Mouse (Mus musculus) embryonic facial prominence, embryonic 13.5 days (tissue): Measurements from ENCODE around the gene Cbx7. TPM values are rescaled to one million over a fixed set of nuclear protein-coding genes. Genes with fewer than 3 reads are reported as not detected.

ENCODE experiments used
- ATAC-seq: fragments of 200-750 bp; cut with Nextera tagmentation; 2 replicates; pipeline ENCODE4 v1.8.0; 2017; ENCODE audit warnings: low read depth; ENCODE audit not compliant: insufficient number of reproducible peaks, insufficient read depth, low FRiP score, low TSS enrichment
- H3K27ac ChIP-seq: fragments of 300-500 bp; sonication (generic); 2 replicates; pipeline ENCODE4 v1.5.1; 2015; ENCODE audit warnings: moderate library complexity, mild to moderate bottlenecking, inconsistent platforms
- H3K27me3 ChIP-seq: fragments of 300-500 bp; sonication (generic); 2 replicates; pipeline ENCODE4 v1.6.1; 2015; ENCODE audit warnings: mild to moderate bottlenecking, inconsistent platforms
- H3K36me3 ChIP-seq: fragments of 300-500 bp; sonication (generic); 2 replicates; pipeline ENCODE4 v1.6.1; 2015; ENCODE audit warnings: mild to moderate bottlenecking, inconsistent platforms
- H3K4me1 ChIP-seq: fragments of 300-500 bp; sonication (generic); 2 replicates; pipeline ENCODE4 v1.6.1; 2015; ENCODE audit warnings: inconsistent platforms
- H3K4me2 ChIP-seq: fragments of 300-500 bp; sonication (generic); 2 replicates; pipeline ENCODE4 v1.6.1; 2015; ENCODE audit warnings: moderate library complexity, mild to moderate bottlenecking, inconsistent platforms
- H3K4me3 ChIP-seq: fragments of 300-500 bp; sonication (generic); 2 replicates; pipeline ENCODE4 v1.5.1; 2015; ENCODE audit warnings: mild to moderate bottlenecking, inconsistent platforms
- H3K9ac ChIP-seq: fragments of 300-500 bp; sonication (generic); 2 replicates; pipeline ENCODE4 v1.6.1; 2015; ENCODE audit warnings: mild to moderate bottlenecking, inconsistent platforms
- H3K9me3 ChIP-seq: fragments of 300-500 bp; sonication (generic); 2 replicates; pipeline ENCODE4 v1.6.1; 2016; ENCODE audit warnings: inconsistent platforms
- WGBS: fragments of 180-500 bp; shearing (Covaris S2); methylation state at CpG from one replicate; pipeline ENCODE4 v1.1.7; 2015; ENCODE audit warnings: mixed read lengths; 5-methylcytosine and 5-hydroxymethylcytosine counted together
- polyA plus RNA-seq: library from polyadenylated mRNA; unstranded; fragments of >200 nt; fragmentation: Nextera tagmentation; extraction: Ambion mirVana; gene quantifications from 2 replicates; pipeline ENCODE4 v1.2.1, GENCODE M21; 2015

Cbx7 gene
- 2.5 and 2.9 TPM in 2 replicates for polyA plus RNA-seq

DNA sequence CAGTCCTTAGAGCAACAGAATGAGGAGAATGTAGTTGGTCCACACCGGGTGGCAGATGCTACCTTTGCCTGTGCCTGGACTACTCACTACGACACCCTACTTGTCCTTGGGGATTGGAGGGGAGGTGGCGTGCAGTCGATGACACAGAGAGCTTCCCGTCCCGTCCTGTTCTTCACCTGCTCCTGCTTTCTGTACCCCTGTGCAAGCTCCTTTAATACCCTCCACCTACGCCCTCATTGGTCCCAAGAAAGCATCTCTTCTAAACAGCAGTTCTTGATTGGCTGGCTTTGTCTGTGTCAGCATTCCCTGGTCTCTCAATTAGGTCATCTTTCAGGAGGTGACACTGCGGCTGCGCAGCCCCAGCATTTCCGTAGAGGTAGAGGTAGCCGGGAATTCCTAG, at the start of gene Cbx7:
Cbx7 (minus strand) TSS at position 180 of the 400 bp plus-strand sequence.
- ATAC-seq = no peak
- 90% methylated on average over 11 of the region's 11 CpGs for WGBS
- Histone ChIP-seq H3K4me3 (no peak within 1 kb of the TSS), H3K9ac (no peak within 1 kb of the TSS), H3K27me3 (no peaks in the 10 kb centered on the region), H3K4me2 (no peak within 1 kb of the TSS), H3K36me3 (no peaks in the 10 kb centered on the region), H3K9me3 (no peaks in the 10 kb centered on the region), H3K27ac (no peak within 1 kb of the TSS), H3K4me1 (no peaks in the 10 kb centered on the region)

- Histone ChIP-seq H3K4me1 (peaks cover 13% of the 10 kb centered on the region), H3K27me3 (peaks cover 31% of the 10 kb centered on the region), H3K9me3 (no peaks in the 10 kb centered on the region), H3K4me3 (no peak overlapping the region), H3K36me3 (no peaks in the 10 kb centered on the region), H3K27ac (no peak overlapping the region), H3K4me2 (no peak overlapping the region), H3K9ac (no peak overlapping the region)
- WGBS = 66% methylated on average over 4 of the region's 4 CpGs
- no peak for ATAC-seq
Observed at GRCm38 (mm10) chr15:80020516-80020915, 49.6 kb upstream of the Cbx7 start.

DNA sequence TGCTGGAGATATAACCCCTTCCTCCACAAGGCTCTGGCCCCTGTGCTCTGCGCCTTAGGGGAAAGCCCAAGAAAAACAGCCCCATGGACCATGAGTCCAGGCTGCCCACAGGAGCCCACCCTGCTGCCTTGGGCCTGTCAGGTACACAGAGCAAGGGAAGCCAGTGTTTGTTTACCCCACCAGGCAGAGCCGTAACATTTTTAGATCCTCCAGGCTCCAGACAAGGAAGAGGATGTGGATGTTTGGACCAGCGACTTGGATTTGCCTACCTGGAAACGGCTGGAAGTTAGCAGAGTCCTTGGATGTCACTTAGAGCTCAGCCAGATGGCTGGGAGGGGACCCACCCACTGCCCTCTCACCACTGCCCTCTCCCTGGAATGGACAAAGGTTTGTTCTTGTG, 48.7 kb upstream of the Cbx7 start:
- no peak overlapping the region for H3K4me3 ChIP-seq
- H3K4me2 ChIP-seq = no peak overlapping the region
- no peak overlapping the region for H3K9ac ChIP-seq
- 44% methylated on average over 4 of the region's 4 CpGs for WGBS
- no peaks in the 10 kb centered on the region for H3K9me3 ChIP-seq
- no peak for ATAC-seq
- H3K36me3 ChIP-seq = no peaks in the 10 kb centered on the region
- H3K27me3 ChIP-seq = peaks cover 40% of the 10 kb centered on the region
- H3K27ac ChIP-seq = no peak overlapping the region
- H3K4me1 ChIP-seq = peaks cover 11% of the 10 kb centered on the region

DNA sequence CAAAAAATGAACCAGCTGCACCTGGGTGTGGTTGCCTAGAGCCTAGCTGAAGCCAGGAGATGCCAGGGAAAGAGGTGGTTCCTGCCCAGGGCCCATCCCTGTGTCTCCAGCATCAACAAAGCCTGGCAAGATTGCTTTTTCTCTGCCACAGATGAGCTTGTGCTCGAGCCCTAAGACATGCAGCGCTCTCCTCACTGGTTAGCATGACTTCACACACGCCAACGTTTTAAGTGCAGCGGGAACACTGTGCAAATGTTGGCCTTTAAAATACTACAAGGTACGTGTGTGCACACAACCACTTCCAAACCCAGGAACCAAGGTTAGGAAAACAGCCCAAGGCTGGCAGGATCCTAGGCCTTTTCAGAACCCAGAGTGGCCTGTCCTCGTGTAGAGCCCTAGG, 48.3 kb upstream of the Cbx7 start:
- Histone ChIP-seq H3K4me1 (peaks cover 11% of the 10 kb centered on the region), H3K9me3 (no peaks in the 10 kb centered on the region), H3K4me2 (no peak overlapping the region), H3K27ac (no peak overlapping the region), H3K9ac (no peak overlapping the region), H3K4me3 (no peak overlapping the region), H3K27me3 (peaks cover 44% of the 10 kb centered on the region), H3K36me3 (no peaks in the 10 kb centered on the region)
- 78% methylated on average over 7 of the region's 7 CpGs for WGBS
- no peak for ATAC-seq

DNA sequence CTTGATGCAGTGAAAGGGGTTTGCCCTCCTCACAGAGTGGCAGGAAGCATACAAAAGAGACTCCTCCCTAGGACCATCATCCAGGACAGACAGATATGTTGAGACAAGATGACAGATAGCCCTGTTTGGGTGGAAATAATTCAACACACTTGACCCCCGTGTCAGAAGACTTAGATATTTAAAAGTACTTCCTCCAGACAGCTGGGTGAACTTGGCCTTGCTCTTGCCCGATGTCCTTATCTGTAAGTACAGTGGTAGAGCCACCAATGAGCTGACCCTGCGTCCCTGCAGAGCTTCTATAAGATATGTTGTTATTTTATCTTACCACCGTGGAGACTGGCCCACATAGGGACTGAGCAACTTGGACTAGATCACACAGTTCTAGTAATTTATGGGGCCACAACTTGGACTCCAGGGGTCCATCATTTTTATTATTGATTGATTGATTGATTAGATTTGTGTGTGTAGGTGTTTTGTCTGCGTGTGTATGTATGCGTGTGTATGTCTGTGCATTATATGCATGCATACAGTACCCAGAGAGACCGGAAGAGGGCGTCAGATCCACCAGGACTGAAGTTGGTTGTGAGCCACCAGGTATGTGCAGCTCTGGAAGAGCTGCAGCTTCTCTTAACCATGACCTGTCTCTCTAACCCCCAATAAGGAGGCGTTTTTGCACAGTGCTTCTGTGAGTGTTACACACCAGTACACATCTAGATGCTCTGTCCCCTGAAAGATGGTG, 45.8 kb upstream of the Cbx7 start:
- H3K36me3 ChIP-seq = no peaks in the 10 kb centered on the region
- H3K27me3 ChIP-seq = peaks cover 69% of the 10 kb centered on the region
- H3K4me3 ChIP-seq = no peak overlapping the region
- H3K4me2 ChIP-seq = no peak overlapping the region
- no peaks in the 10 kb centered on the region for H3K9me3 ChIP-seq
- H3K9ac ChIP-seq = no peak overlapping the region
- WGBS = 87% methylated on average over 9 of the region's 9 CpGs
- H3K4me1 ChIP-seq = peaks cover 34% of the 10 kb centered on the region
- no peak overlapping the region for H3K27ac ChIP-seq
- no peak for ATAC-seq

DNA sequence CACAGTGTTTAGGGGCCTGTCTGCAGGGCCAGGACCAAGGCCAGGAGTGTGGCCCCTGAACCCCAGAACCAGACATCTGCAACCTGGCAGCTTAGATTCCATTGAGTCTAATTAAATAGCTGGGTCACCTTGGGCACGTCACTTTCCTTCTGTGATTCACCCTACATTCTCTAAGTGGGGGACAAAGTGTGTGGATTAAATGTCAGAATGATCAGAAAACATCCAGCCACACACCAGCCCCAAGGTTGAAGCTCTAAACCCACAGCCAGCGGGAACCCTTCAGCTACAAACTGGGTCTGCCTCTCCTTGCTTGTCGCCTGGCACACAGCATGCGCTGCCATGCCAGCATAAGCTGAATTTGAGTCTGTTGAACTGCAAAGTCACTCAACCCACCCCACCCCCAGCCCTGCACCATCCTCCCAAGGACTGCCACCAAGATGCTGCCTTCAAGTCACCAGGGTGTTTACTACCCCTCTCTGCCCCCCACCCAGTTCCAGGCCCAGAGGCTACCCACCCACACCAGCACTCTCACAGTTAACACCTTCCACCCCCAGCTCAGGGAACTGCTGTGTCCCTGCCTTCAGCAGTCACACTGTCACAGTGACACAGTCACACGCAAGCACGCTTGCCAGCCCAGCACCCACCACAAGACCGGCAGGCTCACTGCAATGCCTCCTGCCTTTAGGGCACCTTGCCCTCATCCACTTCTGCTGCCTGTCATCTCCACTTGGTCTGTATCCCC, 44.5 kb upstream of the Cbx7 start:
- Histone ChIP-seq H3K36me3 (no peaks in the 10 kb centered on the region), H3K4me2 (peak overlapping the region; percentile 98), H3K4me3 (peak overlapping the region; percentile 60; the same call in 1 of the 2 replicates), H3K9ac (no peak overlapping the region), H3K27ac (no peak overlapping the region), H3K27me3 (peaks cover 83% of the 10 kb centered on the region), H3K9me3 (no peaks in the 10 kb centered on the region), H3K4me1 (peaks cover 35% of the 10 kb centered on the region)
- whole genome bisulfite sequencing = 54% methylated on average over 7 of the region's 7 CpGs
- ATAC-seq = no peak

DNA sequence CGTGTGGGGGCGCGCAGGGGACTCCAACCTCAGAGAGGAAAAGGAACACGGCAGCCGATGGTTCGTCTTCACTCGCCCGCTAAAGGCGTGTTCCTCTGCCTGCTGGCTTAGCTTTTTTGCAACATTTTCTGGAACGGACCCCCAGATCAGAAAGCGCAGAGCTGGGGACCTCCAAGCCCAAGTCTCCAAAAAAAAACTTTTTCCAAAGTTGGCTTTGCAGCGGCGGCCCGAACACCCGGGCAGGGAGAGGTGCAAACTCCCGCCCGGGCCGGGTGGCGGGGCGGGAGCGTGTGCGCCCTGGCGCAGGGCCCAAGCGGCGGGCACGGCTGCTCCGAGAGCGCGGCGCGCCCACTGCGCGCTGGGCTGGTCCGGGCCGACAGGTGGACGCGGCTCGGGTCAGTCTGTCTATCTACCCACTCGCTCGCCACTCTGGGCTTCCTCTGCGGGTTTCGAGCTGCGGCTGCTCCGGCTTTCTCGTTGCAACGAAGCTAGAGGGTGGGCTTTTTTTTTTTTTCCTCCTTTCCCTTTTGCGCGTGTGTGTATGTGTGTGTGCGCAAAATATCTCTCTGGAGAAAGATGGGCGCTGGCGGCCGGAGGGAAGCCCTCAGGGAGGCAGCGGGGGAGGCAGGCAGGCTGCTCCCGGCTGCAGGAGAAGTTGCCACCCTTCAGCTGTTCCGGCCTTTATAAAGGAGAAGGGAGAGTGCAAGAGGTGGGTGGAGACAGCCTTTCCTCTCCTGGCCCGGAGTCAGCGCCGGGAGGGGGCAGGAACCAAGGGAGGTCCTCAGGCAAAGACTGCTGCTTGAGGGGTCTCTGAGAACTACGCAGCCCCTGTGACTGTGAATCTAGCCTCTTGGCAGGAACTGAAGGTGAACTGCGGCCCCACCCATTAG, 43.6 kb upstream of the Cbx7 start, which contains the start of gene Pdgfb:
Pdgfb (minus strand) TSS at position 657 of the 890 bp plus-strand sequence.
- WGBS = under 1% methylated on average over 59 of the region's 60 CpGs
- peak within 1 kb of the TSS; percentile 73 for H3K9ac ChIP-seq
- peaks cover 37% of the 10 kb centered on the region for H3K4me1 ChIP-seq
- no peaks in the 10 kb centered on the region for H3K9me3 ChIP-seq
- ATAC-seq = no peak
- peak within 1 kb of the TSS; percentile 60 for H3K4me3 ChIP-seq
- H3K4me2 ChIP-seq = peak within 1 kb of the TSS; percentile 98
- no peak within 1 kb of the TSS for H3K27ac ChIP-seq
- peaks cover 83% of the 10 kb centered on the region for H3K27me3 ChIP-seq
- no peaks in the 10 kb centered on the region for H3K36me3 ChIP-seq

GRCm38 (mm10) chr15:80014031-80014320, 43.1 kb upstream of the Cbx7 start:
- under 1% methylated on average over 27 of the region's 37 CpGs for WGBS
- H3K4me2 ChIP-seq = peak overlapping the region; percentile 98
- peaks cover 37% of the 10 kb centered on the region for H3K4me1 ChIP-seq

DNA sequence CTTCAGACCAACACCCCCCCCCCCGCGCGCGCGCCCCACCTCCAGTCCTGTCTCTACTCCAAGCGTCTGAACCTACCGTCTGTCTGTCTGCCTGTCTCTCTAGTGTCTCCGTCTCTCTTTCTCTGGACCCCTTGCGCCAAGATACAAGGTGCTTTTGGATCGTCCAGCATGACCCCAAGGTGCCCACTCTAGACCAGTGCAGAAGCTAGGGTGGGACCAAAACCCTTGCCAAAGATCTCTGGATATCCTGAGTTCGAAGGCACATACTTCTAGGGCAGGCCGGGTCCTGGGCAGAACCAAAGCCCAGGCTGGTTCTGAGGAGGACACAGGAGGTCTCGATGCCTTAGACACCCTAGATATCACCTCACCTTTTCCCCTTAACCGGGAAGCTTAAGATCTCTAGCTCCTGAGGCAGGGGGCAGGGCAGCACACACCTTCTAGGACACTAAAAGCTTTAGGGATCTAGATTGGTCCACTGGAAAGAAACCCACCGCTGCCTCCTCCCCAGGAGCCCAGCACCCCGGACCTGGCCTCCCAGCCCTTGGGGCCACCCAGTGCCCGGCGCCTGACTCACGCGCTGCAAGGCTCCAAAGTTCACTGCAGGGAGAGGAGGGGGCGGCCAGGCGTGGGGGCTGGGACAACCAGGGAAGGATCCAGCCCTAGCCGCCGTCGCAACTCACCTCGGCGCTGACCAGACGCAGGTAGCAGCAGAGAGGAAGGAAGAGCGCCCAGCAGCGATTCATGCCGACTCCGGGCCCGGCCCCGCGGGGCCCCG, 42.5 kb upstream of the Cbx7 start:
- Histone ChIP-seq H3K36me3 (no peaks in the 10 kb centered on the region), H3K9me3 (no peaks in the 10 kb centered on the region), H3K4me1 (peaks cover 37% of the 10 kb centered on the region), H3K9ac (peak overlapping the region; percentile 73), H3K4me3 (peak overlapping the region; percentile 60), H3K4me2 (peak overlapping the region; percentile 98), H3K27ac (no peak overlapping the region), H3K27me3 (peaks cover 92% of the 10 kb centered on the region)
- ATAC-seq = no peak
- WGBS = 1% methylated on average over 34 of the region's 36 CpGs

More at GRCm38 (mm10) chr15:80014031-80014320, 43.1 kb upstream of the Cbx7 start:
- Histone ChIP-seq H3K27me3 (peaks cover 87% of the 10 kb centered on the region), H3K9ac (peak overlapping the region; percentile 73), H3K4me3 (peak overlapping the region; percentile 60), H3K9me3 (no peaks in the 10 kb centered on the region), H3K36me3 (no peaks in the 10 kb centered on the region), H3K27ac (no peak overlapping the region)
- ATAC-seq = no peak

- Histone ChIP-seq H3K4me1 (peaks cover 37% of the 10 kb centered on the region), H3K4me3 (peak overlapping the region; percentile 60), H3K27ac (peak overlapping the region; percentile 34; the same call in 1 of the 2 replicates), H3K27me3 (peaks cover 85% of the 10 kb centered on the region), H3K9me3 (no peaks in the 10 kb centered on the region), H3K36me3 (no peaks in the 10 kb centered on the region), H3K9ac (peak overlapping the region; percentile 73), H3K4me2 (peak overlapping the region; percentile 98)
- peak; percentile 57 for ATAC-seq
- WGBS = under 1% methylated on average over 52 of the region's 60 CpGs
Observed at GRCm38 (mm10) chr15:80012527-80013201, 41.7 kb upstream of the Cbx7 start.
